Mouse (Mus musculus) layer of hippocampus, adult 8-10 months (tissue): Measurements from ENCODE around the gene Nup210l. TPM values are rescaled to one million over a fixed set of nuclear protein-coding genes. Genes with fewer than 3 reads are reported as not detected.

ENCODE experiments used
- DNase-seq, 2 experiments: peaks; one replicate each; pipeline ENCODE4 v3.0.0; 2022; ENCODE audit warnings: low spot score in 2 of 2
- total RNA-seq, 4 experiments: library from RNA; stranded (reverse); gene quantifications; 2 replicates each; pipeline ENCODE4 v1.2.4; 2022

Gene Nup210l
- total RNA-seq, 4 experiments from 2014 or later: 0.16 to 0.41 (median 0.32) TPM

DNA sequence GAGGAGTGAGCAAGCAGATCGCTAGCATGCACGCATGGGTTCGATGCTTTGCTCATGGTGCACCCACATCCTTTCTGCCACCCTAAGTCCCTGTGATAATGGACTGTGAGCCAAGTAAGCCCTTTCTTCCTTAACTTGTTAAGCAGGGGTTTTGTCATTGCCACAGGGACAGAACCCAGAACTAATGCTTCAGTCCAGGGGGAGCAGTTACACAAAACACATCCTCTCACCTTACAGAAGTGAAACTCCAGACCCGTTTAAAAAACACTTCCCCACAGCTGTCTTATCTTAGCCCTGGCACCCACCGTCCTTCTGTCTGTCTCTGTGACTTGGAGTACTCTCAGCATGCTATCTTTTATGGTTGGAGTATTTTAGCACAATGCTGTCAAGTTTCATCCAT is 52.1 kb downstream of the Nup210l start:
- no peak for DNase-seq

DNA sequence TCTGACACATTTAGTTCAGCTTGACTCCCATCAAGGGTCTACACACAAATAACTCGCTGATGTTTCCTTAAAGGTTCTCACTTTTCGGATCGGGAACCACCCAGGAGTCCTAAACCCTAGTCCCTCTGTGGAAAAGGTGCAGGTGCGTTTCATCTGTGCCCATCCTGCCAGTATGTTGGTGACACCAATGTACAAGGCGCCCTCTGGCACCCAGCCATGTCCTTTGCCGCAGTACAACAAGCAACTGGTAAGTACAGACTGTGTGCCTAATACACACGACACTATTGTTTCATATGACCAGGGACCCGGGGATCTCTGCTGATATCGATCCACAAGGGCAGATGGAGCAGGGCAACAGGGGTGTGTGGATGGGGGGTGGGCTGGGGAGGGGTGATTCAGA is 55.8 kb downstream of the Nup210l start:
- no peak for DNase-seq

DNA sequence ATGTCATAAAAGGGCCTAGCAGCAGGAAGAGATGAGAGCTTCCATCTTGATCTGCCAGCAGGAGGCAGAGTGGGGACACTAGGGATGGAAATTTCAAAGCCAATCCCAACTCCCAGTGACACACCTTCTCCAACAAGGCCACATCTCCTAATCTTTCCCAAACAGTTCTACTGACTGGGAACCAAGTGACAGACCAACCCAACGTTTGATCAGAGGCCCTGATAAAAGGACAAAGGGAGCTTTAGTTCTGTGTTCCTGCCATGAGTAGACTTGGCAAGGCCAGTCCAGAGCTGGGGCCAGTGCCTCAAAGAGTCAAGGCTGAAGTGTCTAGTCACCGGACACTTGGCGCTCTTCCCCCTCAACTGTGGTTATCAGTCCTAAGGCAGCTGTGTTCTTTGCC is 57.6 kb downstream of the Nup210l start:
- no peak for DNase-seq

DNA sequence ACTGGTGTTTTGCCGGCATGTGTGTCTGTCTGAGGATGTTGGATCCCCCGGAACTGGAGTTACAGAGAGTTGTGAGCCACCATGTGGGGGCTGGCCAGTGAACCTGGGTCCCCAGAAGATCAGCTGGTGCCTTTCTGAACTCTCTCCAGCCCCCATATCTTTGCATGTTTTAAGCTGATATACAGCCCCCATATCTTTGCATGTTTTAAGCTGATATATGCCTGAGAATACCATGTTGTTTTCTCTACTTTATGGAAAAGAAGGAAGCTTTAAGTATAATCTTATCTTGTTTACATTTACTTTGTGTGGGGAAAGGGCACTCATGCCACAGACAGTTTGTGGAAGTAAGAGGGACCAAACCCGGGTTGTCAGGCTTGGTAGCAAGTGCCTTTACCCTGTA is 75.6 kb downstream of the Nup210l start:
- no peak for DNase-seq

DNA sequence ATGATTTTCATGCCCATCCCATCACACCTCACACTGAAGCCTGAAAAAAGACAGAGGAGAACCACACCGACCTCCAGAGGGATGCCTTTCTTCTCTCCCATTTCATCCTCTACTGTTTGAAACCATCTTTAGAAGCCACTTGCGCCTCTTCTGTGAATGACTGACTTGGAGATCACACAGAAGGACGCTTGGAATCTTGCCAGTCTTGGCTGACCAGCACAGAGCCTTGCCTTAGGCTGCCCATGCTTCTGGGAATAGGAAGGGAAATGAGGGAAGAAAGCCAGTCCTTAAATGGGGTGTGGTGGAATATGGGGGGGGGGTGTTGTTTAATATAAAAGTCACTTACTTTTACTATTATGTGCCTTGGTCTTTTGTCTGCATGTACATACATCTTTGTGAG is 79.6 kb downstream of the Nup210l start:
- DNase-seq: no peak

DNA sequence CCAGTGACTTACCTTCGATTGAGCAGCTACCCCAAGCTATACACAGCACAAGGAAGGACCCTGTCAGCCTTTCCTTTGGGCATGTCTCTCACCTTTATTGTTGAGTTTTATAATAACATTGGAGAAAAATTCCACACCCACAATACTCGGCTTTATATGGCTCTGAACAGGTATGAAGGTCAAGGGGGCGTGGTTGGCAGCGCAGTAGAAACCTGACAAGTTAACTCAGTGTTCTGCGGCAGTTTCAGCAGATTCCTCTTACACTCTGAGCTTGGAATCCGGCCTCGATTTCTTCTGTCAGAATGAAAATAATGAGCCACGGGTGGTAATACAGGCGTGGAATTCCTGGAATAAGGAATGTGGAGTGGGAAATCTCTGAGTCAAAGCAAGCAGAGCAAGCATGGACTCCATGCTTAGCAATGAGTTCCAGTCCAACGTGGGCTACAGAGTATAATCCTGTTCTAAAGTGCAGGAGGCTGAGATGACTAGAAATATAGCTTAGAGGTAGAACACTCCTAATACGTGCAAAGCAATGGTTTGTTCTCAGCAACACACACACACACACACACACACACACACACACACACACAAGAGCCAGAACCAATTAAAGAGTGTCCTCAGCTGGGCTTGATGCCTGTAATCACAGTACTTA is 87.1 kb downstream of the Nup210l start:
- DNase-seq: no peak

DNA sequence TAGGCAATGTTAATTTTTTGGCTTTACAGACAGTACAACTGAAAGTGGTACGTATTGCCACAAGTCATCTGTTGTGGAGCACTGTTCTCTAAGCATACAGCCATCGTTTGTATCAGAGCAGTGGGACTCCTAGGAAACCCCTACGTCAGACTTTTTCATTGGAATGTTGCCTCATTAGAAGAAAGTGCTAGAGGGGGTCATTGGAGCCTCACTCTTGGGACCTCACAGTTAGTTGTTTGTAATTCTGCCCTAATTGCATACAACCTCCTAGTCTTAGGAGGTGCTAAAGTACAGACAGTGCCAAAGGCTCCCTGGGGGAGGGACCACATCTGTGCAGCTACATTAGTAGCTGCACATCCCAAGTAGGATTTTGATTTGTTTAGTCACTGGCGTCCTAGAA is 90.8 kb downstream of the Nup210l start:
- no peak for DNase-seq

DNA sequence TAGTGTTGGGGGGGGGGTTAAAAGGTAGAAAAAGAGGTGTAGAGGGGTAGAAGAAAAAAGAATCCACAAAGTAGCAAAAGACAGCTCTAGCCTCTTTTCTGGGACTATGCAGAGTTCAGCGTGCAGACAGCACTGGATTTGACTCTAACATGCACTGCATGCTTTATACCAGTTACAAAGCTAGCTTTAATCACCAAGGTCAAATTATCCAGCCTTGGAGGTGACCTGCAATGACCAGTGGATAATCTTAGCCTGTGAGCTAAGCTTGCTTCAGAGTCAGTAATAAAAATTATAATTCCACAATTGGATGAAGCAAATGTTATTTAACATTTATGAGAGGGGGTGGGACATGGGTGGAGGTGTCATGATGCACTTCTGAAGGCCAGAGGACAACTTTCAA is 91.7 kb downstream of the Nup210l start:
- no peak for DNase-seq

DNA sequence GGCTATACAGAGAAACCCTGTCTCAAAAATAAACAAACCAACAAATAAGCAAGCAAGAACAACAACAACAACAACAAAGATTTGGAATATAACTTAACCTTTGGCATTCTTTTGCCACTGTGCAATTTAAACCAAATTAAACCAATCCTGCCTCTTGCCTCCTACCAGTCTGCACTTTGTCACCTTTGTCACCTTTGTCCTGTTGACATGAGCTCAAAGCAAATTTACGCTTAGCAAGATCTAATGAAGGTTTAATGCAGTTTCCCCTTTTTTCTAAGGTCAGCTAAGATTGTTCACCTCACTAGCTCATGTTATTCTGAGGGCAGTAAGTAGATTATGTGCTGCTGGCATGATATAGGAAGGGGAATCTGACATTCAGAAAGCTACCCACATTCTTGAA is 93.6 kb downstream of the Nup210l start:
- no peak for DNase-seq

DNA sequence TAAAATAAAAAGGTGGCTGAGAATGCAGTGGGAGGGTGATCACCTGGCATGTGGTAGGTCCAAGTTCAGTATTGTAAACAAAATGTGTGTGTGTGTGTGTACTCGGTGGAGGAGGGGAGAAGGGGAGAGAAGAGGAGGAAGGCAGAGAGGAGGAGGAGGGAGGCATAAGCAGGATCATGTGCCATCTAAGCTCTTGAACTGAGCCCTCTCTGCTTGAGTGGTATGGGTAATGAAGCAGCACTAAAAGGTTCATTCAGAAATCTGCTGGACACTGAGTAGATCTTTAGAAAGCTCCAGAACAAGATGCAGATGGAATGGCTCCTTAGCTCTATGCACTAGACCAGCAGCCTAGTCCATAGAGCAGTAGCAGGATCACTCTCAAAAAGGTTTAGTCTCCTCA is 99.0 kb downstream of the Nup210l start:
- DNase-seq: no peak

DNA sequence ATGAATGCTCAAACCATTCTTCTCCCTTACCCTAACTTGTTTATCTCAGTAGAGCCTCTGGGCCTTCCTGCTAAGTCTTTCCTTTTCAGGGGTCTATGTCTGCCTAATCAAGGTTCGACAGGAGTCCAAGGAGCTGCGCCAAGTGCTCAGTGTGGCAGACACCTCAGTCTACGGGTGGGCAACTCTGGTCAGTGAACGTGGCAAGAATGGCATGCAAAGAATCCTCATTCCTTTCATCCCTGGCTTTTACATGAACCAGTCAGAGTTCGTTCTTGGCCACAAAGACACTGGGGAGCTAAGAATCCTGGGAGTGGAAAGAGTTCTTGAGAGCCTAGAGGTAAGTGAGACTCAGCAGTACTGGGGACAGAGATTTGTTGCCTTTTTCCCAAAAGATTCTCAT is 99.7 kb downstream of the Nup210l start:
- DNase-seq: no peak

DNA sequence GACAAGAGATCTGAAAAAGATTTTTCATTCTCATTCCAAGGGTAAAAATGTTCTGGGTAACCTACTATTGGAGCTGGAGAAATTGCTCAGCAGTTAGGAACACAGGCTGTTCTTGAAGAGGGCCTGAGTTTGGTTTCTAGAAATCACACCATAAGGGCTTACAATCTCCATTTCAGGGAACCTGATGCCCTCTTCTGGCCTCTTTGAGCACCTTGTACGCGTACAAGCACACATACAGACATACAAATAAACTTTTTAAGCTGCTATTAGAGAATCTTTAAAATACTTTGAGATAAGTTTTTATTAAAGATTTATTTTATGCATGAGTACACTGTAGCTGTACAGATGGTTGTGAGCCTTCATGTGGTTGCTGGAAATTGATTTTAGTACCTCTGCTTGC is 100.7 kb downstream of the Nup210l start:
- DNase-seq: no peak

DNA sequence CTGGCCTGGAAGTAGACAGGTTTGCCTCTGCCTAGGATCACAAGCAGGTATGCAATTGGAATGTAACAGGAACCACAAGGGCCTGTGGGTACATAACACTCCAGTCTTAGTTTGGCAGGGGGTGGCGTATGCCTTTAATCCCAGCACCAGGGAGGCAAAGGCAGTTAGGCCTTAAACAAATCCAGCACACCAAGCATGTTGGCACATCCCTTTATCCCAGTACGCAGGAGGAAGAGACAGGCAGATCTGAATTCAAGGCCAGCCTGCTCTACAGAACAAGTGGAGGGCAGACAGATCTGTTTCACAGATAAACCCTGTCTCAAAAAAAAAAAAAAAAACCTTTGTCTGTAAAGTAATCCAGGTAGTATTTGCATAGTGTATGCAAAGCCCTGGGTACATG is 104.7 kb downstream of the Nup210l start:
- no peak for DNase-seq

DNA sequence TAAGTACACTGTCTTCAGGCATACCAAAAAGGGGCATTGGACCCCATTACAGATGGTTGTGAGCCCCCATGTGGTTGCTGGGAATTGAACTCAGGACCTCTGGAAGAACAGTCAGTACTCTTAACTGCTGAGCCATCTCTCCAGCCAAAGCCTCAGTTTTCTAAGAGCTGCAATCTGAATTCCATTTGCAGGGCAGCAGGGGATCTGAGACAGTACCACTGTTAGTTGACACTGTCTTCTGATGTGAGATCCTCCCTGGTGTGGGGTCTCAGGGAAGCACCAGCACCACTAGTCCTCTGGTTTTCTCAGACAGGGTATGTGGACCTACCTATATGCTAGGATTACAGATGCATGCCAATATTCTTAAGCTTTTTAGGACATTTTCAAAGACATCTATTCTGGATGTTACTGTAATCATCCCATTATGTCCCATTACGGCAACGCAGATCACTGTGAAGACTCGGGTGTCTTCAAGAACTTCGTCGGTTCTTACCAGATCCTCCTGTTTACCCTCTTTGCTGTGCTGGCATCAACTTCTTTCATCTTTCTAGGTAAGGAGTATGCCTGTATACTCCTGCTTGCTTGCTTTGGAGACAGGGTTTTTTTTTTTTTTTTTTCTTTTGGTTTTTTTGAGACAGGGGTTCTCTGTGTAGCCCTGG is 106.1 kb downstream of the Nup210l start:
- no peak for DNase-seq

DNA sequence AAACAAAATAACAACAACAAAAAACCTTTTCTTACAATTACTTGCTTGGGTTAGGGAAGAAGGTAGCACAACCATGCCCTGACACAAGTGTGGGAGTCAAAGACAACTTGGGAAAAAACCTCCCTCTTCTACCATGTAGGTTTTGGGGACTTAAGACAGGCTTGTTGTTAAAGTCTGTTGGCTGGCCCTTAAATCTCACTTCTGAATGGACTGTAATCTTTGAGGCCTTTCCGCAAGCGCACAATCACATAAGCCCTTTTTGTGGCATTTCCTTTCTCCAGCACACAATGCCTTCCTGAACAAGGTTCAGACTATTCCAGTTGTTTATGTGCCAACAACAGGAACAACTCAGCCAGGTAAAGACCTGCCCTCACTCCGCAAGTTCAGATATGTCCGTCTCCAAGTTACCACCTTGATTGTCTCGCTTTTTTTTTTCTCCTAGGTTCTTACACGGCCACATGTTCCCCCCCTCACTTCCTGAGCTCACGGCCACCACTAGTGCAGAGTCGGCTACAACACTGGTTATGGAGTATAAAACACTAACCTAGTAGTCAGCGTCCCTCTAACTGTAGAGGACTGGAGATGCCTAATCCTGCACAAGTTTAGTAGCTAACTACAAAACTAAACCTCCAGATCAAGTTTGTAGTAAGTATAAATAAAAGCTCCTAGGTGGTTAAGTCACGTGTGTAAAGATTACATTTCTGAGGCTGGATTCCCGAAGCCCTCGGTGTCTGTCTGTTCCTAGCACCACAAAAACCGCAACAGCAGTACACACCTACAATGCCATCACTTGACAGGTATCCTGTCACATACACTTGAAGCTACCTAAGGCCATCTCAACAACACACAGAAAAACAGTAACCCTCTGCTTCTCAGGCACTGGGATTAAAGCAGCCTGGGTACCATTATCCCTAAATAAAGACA is 107.8 kb downstream of the Nup210l start:
- no peak for DNase-seq

DNA sequence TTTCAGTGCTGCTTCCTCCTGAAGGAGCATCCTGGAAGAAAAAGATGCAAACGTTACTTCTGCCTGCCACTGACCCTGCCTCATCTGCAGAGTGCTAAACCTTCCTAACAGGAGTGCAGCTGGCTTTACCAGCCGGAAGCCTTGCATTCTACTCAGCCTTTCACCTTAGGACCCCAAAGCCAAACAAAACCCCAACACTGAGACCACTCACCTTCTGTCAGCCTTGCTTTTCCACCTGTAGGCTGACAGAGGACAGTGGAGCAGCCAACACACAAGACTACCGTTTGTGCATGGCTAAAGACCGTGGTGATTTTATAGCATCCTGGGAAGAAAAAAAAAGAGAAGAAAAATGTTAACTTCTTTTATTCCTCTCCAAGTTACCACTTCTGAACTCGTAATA is 108.8 kb downstream of the Nup210l start:
- DNase-seq: no peak

DNA sequence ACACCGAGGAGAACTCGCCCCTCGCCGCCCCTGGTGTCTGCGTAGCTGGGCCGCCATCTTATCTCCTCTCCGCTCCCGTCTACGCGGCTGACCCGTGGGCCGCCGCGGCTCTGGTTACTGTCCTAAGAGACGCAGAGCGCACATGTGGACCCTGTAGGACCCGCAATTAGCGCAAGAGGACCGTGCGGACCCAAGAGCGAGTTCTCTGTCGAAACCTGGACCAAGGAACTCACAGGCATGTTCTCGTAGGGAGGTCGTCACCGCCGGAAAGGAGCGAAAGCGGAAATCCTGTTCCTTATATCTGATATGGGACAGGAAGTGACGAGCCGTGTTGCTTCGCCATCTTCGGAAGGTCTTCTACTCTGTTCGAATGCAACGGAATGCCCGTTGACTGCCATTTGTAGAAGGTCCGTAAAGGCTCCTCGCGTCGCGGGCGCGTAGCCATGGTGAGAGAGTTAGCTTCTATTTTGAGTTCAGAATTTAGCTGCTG is 109.5 kb downstream of the Nup210l start, which contains the start of the genes Rps27 and Rab13:
TSS of gene Rps27 (minus strand) at position 275 of the 490 bp plus-strand sequence.
TSS of gene Rab13 (plus strand) at position 319 of the 490 bp plus-strand sequence.
- peak; percentile 93 to 94 for DNase-seq

DNA sequence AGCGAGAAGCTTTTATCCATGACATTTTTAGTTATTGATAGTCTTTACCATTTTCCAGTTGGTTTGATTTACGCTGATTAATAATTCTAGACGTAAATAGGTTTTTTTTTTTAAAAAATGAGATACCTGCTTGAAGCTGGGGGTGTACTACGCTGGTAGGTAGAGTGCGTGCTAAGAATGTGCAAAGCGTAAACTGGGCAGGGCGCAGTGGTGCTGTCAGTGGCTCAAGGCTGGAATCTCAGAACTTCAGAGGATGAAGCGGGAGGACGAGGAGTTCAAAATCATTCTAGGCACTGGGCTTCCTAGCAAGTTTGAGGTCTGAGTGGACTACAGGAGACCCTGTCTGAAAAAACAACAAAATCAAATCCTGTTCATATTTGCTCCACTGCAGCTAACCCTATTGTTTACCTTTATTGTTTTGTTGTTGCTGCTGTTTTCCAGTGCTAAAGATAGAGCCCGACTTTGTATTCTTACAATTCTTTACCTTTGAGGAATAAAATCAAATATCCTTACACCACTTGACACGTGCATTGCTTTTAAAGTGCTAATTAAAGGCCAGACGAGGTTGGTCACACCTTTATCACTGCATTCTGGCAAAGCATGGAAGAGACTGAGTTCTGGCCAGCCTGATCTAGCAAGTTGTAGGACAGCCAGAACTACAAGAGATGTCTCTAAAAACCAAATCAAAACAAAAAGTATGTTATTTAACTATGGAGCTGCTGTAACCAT is 110.2 kb downstream of the Nup210l start:
- DNase-seq: no peak

DNA sequence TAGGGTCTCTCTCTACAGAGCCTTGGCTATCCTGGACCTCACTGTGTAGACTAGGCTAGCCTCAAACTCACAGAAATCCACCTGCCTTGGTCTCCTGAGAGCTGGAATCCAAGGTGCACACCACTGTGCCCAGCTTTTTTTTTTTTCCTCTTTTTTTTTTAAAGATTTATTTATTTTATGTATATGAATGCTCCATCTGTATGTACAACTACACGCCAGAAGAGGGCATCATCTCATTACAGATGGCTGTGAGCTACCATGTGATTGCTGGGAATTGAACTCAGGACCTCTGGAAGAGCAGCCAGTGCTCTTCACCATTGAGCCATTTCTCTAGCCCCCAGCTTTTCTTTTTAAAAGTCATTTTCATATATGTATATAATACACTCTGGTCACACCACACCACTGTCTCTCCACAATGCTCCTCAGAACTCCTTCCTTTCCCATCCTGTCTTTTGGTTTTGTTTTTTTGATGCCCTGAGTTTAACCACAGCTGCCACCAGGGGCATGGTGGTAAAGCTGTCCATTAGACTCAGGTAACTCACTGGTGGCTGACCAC is 112.0 kb downstream of the Nup210l start:
- no peak for DNase-seq

DNA sequence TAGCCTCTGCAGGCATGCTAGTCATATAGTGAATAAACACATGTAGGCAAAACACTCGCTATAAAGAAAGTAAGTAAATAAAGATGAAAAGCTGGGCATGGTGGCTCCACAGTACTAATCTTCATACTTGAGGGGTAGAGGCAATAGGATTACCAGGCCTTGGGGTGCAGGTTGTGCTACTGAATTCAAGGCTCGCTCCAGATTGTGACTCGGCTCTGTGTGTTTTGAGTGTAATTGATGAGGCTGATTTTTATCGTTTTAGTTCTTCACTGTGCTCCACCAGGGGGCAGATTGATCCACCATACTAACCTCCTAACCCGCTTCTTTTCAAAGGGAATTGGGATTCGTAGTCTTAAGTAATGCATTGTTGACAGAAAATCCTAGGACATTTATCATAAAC is 116.2 kb downstream of the Nup210l start:
- peak in 1 of 2 experiments; percentile 65 for DNase-seq

DNA sequence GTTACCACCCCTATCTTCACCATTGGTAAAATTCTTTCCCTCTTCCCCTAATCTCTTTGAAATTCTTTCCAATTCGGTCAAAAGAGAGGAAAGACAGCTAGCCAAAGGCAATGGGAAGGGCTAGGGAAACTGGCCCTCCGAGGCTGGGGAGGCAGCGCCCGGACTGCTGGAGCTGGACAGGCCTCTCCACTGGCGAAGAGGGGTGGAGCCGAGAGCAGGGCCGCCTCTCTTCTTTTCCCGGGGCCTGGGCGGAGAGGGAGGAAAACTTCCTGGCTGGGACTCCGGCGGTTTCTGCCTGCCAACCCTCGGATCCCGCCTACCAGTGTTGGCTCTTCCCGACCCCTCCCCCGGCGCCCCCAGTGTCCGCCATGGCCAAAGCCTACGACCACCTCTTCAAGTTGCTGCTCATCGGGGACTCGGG is 116.6 kb downstream of the Nup210l start:
- DNase-seq: peak in 1 of 2 experiments; percentile 18
